Mouse (Mus musculus) retina, embryonic 14.5 days (tissue): ENCODE measurements around the gene Hoxa9.
A peak's percentile ranks its signal among the peaks of the same experiment; 100 is the strongest.

Experiments used
- DNase-seq: peaks from one replicate; pipeline ENCODE4 v3.0.0-alpha.2; 2015; ENCODE audit warnings: low spot score

Gene Hoxa9

DNA sequence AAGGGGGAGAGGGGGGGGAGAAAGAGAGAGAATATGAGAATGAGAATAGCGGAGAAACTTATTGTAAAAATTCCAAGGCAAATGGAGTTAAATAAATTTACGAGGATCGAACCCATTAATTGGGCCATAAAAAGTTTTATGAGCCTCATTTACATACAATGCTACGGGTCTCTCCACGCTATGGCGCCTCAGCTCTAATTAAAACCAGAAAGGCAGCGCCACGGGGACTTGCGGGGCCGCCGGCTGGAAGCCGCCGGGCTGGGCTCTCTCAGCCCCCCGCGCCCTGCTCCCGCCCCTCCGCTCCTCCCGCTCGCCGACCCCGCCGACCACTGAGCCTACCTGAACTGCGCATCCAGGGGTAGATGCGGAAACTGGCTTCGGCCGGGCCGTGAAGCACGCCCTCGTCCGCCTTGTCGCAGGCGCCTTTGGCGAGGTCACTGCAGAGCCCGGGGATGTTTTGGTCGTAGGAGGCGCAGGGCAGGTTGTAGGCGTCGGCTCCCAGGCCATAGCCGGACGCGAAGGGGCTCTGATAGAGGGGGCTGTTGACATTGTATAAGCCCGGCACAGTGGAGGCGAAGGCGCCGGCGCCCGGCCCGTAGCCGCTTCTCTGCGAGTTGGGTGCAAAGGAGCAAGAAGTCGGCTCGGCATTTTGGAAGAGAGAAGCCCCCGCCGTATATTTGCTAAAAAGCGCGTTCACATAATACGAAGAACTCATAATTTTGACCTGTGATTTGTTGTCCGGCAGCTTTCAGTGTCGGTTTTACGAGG is 14.0 kb downstream of the Hoxa9 start:
- no peak for DNase-seq

DNA sequence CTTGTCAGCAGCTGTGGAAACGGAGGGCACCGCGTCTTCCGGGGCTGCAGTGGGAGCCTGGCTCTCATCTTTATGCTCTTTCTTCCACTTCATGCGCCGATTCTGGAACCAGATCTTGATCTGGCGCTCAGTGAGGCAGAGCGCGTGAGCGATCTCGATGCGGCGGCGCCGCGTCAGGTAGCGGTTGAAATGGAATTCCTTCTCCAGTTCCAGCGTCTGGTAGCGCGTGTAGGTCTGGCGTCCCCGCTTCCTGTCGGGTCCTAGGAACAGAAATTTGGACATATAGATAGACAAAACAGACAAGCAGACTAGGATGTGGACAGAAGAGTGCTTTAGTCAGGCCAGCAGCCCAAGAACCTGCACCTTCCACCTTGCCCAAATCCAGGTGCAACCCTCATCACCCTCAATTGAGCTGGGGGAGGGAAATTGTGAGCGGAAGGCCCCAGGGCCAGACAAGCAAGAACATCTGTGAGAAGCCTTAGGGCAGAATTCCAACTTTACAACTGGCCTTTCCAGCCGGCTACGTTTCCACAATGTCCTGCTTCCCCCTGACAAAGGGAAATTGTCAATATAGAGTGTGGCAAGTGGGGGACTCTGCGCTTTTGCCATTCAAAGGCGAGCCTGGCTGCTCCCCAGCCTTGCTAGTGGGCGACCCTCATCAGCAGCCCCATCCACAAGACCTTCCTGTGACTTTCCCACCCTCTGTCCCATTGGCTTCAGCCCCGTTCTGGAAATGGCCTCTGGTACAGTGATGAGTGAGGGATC is 14.9 kb downstream of the Hoxa9 start:
- DNase-seq, result no peak

DNA sequence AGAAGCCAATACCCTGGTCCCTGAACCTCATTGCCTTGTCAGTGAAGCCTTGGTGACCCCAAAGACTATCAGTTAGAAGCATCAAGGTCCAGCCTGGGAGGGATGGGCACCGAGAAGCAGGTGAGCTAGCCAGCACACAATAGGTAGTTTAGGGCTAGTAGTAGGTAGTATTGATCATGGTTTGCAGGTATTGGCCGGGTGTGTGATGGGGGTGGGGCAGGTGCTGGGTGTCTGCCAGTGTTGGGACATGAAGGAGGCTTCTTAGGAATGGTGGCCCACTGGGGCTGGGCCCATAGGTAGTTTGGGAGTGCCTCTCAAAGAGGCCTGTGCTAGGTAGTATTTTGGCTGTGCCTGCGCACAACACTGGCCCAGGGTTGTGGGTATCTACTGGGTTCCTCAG is 15.8 kb downstream of the Hoxa9 start:
- no peak for DNase-seq

GRCm38 (mm10) chr6:52214271-52214670 is 16.6 kb downstream of the Hoxa9 start:
- DNase-seq, result no peak

- no peak for DNase-seq
Measured at GRCm38 (mm10) chr6:52213119-52213986, 17.5 kb downstream of the Hoxa9 start, which contains the start of the genes Hoxa3 and Gm28308. Gene Hoxa3, minus strand, starts transcription at chr6:52213336. Gene Gm28308, minus strand, starts transcription at chr6:52213339.

DNA sequence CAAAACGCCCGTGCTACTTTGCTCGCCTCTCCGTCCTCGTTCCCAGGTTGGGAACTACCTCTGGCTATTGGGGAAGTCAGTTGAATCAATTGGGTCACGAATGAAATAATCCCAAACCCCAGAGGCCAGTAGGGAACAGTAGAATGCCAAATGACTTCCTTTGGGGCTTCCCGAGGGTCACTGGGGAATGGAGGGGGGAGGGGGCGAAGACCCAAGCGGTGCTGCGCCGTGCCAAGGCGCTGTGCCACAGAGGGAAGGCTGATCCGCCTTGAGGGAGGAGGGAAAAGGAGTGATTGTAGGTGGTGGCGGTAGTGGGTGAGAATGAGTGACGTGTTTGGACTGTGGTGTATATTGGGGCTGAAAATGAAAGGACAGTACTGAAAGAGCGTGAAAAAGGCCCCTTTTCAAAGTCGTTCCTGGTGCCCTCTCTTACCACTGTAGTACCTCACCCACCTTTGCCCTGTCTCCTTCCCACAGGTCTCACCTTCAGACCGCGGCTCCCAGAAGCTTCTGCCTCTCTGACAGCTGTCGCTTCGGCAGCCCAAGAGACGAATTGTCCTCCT is 18.3 kb downstream of the Hoxa9 start:
- no peak for DNase-seq

GRCm38 (mm10) chr6:52211961-52212360 is 18.9 kb downstream of the Hoxa9 start:
- no peak for DNase-seq

- peak; percentile 90 for DNase-seq
Measured at GRCm38 (mm10) chr6:52211170-52211935, 19.5 kb downstream of the Hoxa9 start.

DNA sequence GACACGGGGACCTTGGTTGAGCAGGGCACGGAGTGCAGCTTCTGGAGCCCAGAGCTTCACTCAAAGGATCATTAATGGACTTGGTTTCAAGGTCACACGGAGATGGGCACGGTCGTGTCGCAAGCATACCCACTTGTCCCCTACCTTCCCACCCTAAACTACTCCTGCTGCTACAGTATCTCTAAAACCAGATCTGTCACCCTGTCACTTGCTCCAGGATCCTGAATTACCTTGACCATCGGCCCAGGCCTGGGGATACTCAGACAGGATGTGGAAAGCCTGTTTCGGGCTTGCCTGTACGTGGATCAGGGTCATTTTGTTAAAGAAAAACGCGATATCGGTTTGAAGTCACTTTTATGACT is 21.2 kb downstream of the Hoxa9 start:
- no peak for DNase-seq

DNA sequence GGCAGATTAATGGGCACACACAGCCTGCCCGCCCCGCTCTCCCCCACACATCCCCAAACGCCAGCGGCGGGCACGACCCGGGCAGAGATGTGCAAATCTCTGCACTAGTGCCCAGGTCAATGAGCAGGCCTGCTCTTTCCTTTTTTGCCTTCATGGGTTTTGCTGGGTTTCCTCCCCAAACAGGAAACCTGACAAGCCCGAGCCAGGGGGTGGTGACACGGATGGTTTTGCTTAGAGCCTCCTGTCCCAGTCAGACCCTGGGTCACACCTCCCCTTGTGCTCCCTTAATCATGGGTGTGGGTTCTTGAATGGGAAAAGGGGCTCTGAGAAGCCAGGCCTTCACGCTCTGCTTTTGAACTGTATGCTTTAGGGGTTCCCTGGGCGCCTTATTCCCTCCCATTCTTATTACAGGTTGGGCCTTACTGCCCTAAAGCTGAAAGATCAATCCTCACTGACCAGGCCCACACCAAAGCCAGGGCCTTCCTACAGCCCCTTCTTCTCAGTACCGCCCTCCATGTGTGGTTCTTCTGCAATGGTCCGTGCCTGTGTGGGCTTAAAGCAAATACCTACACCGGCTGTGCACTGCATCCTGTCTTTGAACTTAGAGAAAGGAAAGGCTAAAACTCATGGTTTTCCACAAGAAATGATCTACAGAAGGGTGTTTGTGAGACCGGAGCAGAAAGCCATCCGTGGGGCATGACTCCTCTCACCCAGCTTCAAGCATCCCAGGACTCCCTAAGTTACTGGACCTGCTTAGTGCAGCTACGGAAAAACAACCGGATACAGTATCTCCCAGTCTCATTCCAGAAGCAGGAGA is 21.8 kb downstream of the Hoxa9 start:
- no peak for DNase-seq

DNA sequence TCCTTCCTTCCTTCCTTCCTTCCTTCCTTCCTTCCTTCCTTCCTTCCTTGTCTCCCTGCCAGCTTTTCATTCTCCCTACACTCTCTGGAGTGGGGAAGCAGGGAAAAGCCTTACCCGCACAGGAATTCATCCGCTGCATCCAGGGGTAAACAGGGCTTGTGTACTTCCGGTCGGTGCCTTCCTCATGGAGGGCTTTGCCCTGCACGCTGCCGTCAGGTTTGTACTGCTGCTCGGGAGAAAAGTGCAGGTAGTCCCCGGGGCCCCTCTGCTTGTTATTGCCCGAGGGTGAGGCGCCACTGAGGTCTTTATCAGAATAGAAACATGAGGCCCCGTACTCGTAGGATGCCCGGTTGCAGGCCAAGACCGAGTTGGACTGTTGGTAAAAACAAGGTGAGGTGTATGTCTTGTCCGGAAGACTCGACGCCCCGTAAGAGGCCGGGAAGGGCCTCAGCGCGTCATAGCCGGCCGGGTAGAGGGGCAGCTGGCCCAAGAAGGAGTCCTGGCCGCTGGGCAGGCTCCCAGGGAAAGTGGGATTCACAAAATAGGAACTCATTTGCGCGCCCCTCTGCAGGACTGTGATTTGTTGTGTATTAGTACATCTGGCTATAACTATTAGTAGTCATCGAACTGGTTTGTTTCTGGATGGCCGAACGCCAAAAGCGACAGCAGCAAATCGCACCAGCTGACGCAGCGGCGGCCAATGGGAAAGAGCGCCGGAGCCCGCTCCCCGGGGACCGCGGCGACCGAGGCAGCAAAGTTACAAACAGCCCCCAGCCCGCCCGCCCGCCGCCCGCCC is 22.6 kb downstream of the Hoxa9 start, which contains the start of gene Hoxa6:
Gene Hoxa6, minus strand, starts transcription at position 651 of the 796 bp plus-strand sequence.
- DNase-seq, result no peak

- DNase-seq, result no peak
Measured at GRCm38 (mm10) chr6:52207684-52207976, 23.3 kb downstream of the Hoxa9 start.

DNA sequence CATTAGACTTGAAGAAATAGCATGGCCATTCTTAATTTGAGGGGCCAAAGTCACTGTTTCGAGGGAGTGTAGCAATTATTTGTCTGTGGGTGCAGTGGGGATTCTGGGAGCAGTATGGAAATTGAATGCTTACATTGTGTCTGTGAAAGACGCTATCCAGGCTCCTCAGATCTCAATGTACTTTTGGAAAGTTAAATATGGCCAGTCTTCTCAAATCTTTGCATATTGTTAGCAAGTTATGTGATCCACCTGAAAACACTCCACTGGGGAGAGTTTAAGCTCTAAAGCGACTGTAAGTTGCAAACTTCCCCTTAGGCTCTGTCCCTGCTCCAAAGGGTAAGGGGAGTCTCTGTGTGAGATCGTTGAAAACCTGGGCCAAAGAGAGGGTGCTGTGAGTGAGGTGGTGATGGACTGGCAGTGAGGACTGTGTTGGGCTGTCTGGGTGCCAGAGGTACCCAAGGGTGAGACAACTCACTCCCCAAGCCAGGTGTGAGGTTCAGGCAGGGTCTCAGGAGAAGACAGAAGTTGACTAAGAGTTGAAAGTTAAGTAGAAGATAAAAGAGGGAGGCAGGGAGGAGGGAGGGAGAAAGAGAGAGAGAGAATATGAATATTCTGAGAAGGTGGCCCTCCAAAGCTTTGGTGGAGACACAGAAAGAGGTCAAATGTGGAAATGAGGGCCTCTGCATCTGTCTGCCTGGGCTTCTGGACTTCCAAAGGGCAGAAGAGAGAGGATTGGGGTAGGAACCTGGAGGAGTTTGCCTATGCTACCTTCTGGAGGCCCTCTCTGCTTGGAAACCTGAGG is 23.8 kb downstream of the Hoxa9 start:
- no peak for DNase-seq

DNA sequence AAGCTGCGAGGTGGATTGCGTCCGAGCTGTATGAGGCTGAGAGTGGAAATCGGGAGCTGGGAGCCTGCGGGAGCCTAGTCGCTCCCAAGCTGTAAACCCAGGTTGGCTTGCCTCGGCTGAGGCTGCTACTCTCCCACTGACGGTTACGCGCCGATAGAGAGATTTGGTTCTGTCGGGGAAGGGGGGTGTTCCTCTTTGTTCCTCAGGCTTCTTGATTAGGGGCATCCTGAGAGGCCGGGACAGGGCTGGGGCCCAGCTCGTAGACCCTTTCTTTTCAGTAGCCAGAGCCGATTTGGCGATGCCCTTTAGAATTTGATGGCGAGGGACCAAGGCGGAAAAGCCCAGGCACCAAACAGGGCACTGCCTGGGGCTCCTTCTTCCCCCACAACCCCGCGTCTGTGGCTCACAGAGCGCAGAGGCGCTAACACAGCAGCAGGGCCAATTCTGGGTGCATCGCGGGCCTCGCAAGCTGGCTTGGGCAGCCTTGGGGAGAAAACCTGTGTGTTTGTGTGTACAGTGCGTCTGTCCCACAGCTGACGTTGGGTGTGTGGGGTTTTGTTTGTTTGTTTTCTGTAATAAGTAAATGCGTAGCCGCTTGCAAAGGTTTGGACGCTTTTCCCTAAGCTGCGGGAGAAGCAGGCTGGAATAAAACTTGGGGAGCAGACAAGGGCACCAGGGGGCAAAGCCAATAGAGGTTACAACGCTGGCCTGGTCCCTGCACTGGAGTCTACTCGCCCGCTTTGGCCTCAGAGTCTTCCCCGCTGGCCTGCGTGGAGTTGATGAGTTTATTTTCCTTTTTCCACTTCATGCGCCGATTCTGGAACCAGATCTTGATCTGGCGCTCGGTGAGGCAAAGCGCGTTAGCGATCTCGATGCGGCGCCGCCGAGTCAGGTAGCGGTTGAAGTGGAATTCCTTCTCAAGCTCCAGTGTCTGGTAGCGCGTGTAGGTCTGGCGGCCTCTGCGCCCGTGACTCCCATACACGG is 25.0 kb downstream of the Hoxa9 start:
- DNase-seq, result no peak

- no peak for DNase-seq
Measured at GRCm38 (mm10) chr6:52205221-52205620, 25.7 kb downstream of the Hoxa9 start.

DNA sequence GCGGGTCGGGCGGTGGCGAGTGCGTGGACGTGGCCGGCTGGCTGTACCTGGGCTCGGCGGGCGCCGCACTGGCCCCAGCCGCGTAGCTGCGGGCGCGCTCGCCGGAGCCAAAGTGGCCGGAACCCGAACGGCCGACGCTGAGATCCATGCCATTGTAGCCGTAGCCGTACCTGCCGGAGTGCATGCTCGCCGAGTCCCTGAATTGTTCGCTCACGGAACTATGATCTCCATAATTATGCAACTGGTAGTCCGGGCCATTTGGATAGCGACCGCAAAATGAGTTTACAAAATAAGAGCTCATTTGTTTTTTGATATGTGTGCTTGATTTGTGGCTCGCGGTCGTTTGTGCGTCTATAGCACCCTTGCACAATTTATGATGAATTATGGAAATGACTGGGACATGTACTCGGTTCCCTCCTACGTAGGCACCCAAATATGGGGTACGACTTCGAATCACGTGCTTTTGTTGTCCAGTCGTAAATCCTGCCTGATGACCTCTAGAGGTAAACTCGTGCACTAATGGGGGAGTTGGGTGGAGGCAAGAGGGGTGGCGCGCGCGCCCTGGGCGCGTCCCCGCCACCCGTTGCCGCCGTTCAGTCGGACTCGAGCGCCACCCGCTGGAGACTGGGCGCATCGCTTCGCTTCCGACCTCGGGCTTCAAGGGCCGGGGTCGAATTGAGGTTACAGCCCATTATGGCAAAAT is 26.7 kb downstream of the Hoxa9 start, which contains the start of gene Hoxa5:
Gene Hoxa5, minus strand, starts transcription at position 538 of the 703 bp plus-strand sequence.
- DNase-seq, result peak; percentile 73
